Mouse (Mus musculus) cerebellum, adult 11-12 months (tissue): ENCODE data around the gene Rnf38.
A peak's percentile ranks its signal among the peaks of the same experiment; 100 is the strongest.

Experiments
- DNase-seq: peaks from one replicate; pipeline ENCODE4 v3.0.0; 2022

Gene Rnf38

DNA sequence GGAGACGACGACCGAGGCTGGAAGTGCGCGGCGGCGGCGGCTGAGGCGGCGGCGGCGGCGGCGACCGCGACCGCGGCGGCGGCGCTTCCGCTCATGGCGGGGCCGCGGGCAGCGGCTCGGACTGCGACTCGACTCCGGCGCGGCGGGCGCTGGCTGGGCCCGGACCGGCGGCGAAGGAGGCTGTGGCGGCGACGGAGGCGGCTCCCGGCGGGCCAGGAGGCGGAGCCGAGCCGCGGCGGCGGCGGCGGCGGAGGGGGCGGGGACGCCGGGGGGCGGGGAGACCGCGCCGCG, at the start of gene Rnf38:
TSS of gene Rnf38 (minus strand) at position 77 of the 291 bp plus-strand sequence.
- no peak for DNase-seq

DNA sequence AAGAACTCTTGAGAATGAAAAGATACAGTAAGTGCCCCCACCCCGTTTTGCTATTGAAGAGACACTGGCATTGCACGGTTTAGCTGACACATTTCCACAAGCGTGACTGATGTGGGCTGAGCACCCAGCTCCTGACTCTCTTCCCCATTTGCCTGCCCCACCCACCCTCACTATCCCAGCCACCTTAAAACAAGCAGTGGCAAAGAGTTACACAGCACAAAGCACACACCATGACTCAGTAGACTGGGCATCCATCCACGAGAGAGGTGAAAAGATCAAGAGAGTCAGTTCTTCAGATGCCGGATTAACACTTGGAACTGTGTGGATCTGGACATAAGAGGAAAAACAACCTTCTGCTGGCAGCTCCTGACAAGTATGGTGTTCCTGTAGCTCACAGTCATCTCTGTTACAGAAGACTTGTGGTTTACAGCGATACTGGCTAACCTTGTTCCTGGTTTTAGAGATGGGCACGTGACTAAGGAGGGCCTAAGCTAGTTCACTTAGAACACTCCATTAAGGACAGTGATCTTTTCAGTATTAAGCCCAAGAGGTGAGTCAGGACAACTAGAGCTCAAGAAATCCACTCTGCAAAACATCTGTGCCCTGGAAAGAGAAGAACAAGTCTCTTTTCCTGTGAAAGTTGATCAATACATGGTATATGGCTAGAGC, 48.1 kb upstream of the Rnf38 start:
- DNase-seq = no peak

DNA sequence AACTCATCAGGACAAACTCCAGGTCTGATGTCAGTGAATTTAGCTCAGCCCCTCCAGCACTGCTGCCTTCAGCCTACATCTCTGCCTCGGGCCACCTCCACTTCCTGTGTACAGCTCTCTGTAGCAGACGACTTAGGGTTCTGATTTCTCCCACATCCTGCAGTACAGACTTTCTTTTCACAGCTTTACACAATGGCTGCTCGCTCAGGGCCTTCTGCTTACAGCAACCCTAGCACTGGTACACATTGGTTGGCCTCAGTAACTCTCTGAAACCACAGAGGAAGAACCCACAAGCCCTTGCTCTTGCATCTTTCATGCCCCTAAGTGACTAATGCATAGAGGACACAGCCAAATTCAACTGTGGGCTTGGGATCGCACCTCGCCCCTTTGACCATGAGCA, 37.5 kb upstream of the Rnf38 start:
- DNase-seq = no peak

DNA sequence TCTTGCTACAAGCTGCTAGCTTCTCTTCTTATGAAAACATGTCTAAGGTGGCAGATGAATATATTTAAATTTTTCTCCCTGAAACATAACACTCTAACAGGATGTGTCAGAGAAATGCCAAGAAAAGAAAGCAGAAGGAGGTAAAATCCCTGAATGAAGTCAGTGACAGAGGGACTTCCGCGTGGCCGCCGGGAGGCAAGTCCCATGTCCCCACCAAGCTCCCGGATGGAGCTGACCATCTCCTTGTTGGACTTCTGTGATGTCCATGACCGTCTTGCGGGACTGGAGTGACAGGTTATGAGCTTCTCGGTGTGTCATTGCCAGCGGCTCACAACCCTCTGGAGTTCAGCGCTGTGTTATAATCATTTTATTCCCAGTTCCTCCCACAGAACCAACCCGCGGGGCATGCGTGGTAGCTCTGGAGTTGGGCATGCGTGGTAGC, 35.8 kb upstream of the Rnf38 start:
- DNase-seq = no peak

DNA sequence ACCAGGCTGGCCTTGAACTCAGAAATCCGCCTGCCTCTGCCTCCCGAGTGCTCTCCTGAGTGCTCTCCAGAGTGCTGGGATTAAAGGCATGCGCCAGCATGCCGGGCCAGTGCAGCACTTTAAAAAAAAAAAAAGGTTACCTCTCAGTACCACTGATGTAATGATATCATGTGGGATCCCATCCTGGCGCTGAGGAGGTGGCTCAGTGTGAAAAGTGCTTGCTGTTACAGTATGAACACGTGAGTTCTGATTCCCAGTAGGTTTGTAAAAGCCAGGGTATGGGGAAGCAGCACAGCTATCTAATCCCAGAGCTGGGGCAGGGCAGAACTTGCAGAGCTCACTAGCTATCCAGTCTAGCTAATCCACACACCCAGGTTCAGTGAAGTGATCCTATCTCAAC, 33.8 kb upstream of the Rnf38 start:
- DNase-seq = no peak

DNA sequence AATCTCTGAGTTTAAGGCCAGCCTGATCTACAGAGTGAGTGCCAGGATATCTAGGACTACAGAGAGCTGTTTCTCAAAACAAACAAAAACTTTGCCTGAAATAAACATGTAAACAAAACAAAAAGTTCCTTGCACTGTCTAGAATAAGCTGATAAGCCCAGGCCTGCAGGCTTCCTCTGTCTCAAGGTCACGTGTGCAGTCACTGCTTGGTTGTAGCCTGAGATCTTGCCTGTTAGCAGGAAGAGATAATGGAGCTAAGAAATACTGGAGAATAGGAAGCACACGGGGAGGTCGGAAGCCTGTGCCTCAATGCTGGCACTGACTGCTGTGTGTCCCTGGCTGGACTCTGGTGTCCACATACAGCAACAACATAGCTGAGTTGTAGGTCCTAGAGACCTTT, 31.9 kb upstream of the Rnf38 start:
- no peak for DNase-seq

DNA sequence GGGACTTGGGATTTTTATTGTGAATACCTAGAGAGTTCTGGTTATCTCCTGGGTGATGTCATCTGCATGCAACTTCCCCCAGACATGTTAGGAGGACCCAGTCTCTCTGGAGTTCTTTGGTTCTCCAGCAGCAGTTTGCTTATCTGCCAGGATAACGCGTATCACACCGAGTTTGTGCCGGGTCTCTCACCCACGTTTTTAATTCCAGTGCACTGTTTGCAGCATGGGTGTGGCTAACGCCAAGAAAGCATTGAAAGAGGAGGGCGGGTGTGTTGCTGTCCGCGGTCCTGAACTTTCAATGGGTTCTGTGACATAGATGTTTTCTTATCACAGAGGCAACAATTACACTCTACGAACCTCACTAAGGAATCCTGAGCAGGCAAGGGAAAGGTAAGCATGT, 26.7 kb upstream of the Rnf38 start:
- no peak for DNase-seq

DNA sequence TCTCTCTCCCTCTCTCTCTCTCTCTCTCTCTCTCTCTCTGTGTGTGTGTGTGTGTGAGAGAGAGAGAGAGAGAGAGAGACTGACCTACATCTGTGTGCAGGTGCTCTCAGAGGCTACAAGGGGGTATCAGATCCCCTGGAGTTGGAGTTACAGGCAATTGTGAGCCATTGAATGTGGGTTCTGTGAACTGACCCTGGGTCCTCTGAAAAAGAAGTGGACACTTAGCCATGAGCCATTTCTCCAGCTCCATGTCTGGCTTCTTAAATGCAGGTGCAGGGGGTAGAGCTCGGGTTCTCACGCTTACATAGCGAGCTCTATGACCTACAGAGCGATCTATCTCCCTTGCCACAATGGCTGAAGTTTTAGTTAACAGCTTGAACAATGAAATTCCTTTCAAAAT, 25.5 kb upstream of the Rnf38 start:
- DNase-seq = no peak

DNA sequence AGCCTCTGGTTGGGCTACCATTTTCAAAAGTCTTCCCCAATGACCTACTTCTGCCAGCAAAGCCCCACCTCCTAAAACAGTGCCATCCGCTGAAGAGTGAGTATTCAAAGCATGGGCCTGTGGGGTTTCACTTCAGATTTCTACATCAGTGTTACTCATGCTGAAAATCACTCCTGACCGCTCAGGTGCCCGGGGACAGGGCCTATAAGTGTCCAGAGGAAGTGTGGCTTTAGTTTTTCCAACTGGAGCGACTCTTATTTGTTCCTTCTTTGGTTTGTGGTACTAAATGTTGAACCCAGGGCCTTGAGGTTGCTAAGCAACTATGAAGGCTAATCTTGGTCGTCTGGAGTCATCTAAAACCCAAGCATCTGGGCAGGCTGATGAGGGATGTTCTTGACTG, 21.0 kb upstream of the Rnf38 start:
- DNase-seq = no peak

DNA sequence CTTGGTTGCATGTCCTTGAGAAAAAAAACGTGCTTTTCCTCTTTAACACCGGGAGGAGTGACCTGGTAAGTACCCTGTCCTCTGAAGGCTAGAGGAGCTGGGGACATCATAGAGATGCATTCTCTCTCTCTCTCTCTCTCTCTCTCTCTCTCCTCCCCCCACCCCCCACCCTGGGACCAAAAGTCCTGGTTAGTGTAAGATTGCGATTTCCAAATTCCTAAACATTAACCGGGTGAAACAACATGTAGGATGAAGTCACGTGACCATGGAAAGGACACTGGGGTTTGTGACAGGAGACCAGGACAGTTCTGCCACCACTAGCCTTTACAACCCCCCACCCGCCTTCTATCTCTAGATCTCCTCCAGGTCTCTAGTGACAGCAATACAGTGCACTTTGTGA, 19.6 kb upstream of the Rnf38 start:
- no peak for DNase-seq

DNA sequence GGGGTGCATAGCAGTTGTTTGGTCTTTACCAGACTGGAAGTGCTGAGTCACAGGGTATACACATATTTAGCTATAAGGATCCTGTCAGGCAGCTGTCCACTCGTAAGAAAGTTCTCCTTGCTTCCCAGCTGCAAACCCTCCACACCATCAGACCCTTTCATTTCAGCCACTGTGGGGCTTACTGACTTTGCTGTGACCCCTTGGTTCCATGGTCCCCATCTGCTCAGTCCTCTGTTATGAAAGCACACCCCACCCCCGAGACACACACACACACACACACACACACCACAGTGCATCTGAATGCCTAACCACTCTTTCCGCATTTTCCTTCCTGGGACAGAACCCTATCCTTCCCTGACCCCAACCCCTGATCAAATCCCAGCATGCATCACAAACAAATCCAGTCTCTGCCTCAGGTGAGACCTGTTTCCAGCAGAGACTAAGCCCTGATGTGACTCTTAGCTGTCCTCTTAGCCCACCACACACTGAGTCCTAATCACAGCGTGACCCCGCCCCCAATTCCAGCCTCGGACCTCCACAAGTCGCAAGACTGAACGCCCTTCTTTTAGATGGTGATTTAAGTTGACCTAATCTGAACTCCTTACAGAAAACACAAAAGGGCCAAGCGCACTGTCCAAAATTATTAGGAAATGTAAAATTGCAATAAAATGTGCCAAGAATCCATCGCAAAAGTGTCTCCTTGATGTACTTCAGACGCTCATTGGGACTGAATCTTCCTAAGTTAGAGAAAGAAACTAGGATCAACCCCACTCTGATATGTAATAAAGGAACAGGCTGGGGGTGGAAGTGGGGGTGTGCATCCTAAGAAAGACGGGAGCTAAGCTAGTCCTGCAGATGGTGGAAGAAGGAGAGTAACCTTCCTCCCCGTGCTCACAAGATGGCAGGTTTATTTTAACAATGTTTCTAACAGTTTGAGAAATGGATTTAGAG, 18.7 kb upstream of the Rnf38 start:
- no peak for DNase-seq

DNA sequence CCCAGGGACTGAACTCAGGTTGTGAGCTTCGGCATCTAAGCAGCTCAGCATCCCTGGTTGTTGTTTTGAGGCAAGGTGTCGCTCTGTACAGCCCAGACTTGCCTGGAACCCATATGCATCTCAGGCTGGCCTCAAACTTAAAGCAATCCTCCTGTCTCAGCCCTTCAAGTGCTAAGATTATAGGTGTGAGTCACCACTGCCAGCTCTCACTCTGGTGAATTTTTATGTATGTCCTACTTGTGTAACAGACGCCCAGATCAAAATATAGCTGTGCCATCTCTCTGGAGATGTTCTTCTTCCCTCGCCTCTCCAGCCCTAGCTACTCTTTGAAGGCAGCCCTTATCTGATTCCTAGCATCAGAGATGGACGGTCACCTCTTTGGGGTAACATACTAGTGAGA, 17.9 kb upstream of the Rnf38 start:
- DNase-seq = no peak

DNA sequence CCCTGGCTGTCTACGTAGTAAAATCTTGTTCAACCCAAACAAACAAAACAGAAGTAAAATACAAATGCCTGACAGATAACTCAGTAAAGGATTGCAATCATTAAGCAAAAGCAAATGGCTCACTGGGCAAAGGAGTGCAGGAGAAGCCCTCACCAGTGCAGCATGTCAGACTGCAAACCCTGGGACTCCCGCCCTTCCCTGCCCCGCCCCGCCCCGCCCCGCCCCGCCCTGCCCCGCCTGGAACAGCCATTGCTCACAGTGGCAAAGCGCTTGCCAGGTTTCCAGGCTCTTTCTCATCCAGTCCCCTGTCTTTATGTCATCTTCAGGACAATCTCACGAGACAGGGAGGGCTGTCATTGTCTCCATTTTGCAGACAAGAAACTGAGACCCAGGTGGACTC, 16.1 kb upstream of the Rnf38 start:
- DNase-seq = no peak

DNA sequence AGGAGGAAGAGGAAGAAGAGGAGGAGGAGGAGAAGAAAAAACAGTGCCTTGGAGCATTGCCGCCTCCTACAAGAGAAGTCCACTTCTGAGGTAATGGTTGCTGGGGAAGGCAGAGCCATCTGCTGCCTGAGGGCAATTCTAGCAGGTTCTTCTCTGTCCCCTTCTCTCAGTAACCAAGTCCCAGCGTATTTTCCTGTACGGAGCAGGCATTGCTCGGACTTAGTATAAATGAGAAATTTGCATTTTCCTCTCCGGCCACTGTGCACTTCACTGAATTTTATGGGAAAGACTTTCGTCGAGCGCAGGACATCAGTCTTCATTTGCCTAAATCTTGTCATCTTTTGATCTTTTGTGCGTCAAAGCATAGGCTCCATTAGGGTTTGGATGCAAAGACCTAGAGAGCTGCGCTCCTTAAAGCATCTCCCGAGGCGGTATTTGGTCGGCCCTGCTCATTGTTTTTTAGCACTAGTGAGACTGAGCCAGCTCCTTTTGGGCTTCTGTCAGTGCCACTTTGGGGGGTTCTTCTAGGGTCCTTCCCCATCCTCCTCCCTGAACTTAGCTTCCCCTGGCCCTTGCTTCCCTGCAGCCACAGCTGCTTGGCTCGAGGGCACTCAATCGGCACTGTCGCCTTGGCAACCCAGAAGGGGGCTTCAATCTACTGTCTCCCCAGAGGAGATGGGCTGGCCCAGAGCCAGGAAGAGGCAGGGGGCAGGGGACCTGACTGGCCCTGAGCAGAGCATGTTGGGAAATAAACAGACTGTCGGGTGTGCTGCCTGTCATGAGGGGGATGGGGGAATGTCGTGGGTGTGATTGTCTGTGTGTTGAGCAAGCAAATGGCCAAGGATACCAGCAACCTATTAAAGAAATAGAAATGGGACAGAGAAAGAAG, 13.7 kb upstream of the Rnf38 start:
- no peak for DNase-seq

DNA sequence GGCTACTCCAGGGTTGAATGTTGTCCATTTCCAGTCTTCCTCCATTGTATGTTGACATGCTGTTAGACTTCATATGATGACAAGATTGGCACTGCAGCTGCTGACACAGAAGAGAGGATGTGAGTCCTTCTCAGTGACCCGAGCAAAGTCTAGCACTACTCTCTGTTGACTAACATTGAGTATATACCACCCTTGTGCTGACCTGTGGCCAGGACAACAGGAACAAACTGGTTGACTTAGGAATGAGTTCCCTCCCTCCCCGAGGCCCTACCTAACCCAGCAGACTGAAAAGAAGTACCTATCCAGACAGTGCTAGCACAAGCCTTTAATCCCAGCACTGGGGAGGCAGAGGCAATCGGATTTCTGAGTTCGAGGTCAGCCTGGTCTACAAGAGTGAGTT, 12.7 kb upstream of the Rnf38 start:
- DNase-seq = no peak

DNA sequence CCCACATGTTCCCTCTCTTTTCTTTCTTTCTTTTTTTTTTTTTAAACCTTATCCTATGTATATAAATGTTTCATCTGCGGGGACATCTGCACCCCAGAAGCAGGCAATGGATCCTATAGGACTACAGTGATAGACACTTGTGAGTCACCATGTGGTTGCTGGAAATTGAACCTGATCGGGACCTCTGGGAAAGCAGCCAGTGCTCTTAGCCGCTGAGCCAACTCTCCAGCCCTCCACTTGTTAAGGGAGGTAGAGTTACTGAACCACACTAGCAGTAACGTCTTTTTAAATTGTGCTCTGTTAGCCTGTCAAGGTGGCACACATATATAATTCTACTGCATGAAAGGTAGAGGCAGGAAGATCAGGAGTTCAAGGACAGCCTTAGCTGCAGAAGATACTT, 8.0 kb upstream of the Rnf38 start:
- no peak for DNase-seq

DNA sequence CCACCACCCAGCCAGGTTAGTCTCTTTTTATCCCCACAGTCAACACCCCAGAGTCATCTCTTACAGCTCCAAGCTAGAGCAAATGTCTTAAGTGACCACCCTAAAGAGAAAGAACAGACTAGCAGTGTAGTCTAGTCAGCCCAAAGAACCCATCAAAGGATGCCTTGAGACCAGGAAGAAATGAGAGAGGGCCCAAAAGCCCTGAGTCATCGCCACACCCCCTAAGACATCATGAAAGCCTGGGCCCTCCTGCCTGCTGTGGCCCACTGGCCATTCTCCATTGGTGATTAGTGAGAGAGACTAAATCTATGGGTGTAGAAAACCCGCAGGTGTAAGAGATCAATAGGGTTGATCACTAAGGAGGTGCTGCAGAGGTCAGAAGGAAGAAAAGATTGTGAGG, 2.4 kb upstream of the Rnf38 start:
- DNase-seq = no peak

DNA sequence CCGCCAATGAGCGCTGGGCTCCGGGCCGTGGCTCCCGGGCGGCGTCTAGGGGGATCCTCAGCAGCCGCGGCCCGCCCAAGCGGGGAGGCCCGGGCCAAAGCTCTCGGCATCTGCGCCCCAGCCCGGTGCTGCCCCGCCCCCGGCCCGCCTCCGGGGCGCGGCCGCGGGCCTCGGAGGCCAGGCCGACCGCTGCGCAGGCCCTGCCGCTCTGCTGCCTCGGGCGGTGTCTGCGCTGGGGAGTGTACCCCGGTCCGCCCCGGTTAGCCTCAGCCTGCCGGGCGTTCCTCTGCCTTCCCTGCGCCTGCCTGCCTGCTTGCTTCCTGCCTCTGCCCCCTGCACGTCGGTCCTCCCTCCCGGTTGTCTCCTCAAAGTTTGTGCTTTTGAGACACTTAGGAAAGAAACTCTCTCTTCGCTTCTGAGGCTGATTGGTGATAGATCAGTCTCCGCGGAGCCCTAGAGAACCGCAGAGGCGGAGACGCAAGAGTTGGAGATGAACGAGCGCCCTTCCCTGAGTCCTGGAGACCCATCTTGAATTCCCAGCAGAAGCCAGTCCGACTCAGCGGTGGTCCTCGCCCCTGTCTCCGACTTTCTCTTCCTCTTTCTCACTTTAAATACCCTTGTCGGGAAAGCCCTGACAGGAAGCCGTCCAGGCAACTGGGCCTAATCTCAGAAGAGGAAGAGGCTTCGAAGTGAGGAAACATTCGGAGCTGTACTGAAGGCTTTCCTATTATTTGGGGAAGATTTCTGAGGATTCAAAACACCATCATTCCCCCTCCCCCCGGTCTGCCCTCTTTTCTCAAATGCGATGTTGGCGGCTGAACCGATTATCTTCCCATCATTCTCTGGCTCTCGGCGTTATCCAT, 646 bp upstream of the Rnf38 start:
- DNase-seq = peak; percentile 92

DNA sequence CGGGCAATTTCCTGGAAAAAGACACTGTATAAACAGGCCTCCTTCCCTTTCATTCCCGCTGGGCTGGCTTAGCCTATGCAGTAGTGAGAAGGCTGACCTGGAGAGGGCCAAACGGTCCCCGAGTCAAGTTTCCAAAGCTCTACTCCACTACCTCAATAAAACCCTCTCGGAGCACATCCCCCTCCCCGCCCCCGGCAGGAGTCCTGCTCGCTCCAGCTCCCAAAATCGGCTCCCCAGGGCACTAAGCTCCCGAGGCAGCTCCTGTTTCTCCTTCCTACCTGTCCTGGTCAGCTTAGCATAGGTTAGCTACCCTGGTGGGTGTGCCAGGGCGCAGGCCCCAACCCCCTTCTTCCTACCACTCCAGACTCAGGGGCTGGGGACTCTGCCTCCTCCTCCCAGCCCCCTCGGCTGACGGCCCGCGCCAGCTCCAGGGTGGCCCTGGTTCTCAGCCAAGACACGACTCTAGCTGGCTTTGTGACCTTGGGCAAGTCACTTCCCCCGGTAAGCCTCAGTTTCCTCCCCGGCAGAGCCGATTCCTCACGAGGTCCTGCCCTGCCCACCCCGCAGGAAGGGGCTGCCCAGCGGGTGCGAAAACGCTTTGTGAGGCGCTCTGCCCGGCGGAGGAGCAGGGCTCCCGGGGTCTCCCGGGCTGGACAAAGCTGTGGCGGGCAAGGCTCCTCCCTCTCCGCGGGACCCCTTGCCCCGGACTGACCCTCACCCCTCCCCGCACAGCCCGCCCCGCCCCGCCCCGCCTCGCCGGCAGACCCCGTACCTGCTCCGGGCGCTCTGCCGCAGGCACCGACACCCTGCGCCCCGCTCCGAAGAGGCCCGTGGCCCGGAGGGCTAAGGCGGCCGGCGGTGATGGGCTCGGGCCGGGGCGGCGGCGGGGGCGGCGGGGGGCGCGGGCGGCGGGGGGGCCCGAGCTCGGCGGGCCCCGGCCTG, 547 bp downstream of the Rnf38 start:
- peak; percentile 71 for DNase-seq

DNA sequence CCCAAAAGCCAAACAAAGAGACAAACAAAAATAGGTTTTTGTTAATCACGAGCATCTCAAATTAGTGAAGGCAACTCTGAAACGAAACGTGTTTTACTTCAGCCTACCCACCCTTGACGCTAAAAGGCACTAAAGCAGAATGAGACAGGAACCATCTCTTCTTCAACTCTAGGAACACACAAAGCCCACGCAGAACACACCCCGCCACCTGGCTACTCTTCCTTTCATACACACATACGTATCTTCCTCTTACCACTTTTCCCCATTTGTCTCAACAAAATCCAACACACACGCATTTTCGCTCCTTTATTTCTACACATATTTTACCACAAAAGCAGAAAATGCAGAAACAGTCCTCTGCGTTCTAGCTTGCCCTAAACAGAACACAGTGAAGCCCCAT, 8.5 kb downstream of the Rnf38 start:
- no peak for DNase-seq

DNA sequence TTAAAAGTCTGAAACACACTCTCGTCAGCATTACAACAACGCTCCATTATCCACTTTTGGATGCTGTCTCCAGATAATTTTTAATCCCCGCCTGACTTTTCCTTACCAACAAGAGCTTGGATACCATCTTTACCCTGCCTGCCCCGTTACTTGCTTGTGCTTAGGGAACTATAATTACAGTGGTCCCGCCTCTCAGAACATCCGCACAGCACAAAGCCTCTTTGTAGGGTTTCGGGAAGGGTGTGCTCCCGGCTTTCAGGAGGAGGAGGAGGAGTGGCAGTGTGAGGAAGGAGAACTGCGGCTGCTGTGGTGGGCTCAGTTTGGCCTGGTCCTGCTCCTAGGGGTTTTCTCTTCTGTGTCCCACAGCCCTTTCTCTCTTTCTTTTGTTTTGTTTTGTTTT, 9.4 kb downstream of the Rnf38 start:
- DNase-seq = no peak
